Mouse (Mus musculus): Measurements from ENCODE around the gene Zzz3. TPM values are rescaled to one million over a fixed set of nuclear protein-coding genes. Genes with fewer than 3 reads are reported as not detected.

The Zzz3 gene
- 18.0 and 31.7 TPM in 2 replicates for polyA plus RNA-seq (2012; rRNA removed; ENCODE audit: low replicate concordance)

DNA sequence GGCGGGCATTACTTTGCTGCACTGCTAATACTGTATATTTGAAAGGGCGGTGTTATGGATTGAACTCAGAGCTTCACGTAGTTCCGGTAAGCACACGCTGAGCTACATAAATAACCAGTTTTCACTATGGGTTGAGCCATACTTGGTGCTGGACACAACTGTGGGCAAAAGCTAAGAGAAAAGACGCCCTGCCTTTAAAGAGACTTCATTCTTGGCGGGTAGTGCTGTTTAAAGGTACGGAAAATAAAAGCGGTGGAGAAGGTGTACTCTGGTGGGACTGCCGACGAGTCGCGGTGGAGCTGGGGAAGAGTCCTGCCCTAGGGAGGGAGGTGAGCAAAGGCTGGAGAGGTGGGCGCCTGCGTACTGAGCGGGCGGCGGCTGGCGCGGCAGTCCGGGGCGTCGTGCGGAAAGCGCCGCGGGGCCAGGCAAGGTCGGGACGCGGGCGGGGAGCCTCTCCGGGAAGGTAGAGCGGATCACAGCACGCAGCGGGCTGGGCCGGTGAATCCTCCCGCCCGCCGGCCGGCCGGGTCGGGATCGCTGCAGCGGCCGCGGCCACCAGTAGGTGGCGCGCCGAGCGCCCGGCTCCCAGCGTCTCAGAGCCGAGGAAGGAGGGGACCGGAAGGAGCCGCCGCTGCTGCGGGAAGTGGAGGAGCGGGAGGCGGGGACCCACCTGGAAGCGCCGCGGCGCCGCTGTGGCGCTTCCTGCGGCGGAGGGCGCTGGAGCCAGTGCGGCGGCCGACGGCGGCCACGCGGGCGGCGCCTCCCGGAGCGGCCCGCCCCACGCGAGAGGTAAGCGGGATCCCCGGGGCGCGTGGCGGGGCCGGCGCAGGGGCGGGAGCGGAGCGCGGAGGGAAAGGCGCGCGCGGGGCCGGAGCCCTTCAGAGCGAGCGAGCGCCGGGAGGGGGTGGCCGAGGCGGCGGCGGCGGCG, at the start of gene Zzz3:
Zzz3 (plus strand) TSS at position 124 of the 928 bp plus-strand sequence.

GRCm38 (mm10) chr3:152345732-152346632, 49.3 kb upstream of the Zzz3 start, which contains the start of gene Usp33:
Gene Usp33 (plus strand): TSS chr3:152346478.

Other genes starting within 250 kb of the Zzz3 start
- 0.21 and 2.6 TPM in 2 replicates for gene Gipc2, start 229.2 kb upstream of the Zzz3 start, polyA plus RNA-seq (2012; rRNA removed; ENCODE audit: low replicate concordance)
- 9.9 and 11.0 TPM in 2 replicates for gene Dnajb4, start 185.2 kb upstream of the Zzz3 start, polyA plus RNA-seq (2012; rRNA removed; ENCODE audit: low replicate concordance)
- gene Fubp1, start 185.1 kb upstream of the Zzz3 start, polyA plus RNA-seq (2012; rRNA removed; ENCODE audit: low replicate concordance): 53.2 and 126 TPM in 2 replicates
- gene Nexn, start 129.1 kb upstream of the Zzz3 start, polyA plus RNA-seq (2012; rRNA removed; ENCODE audit: low replicate concordance): 0.33 and 0.93 TPM in 2 replicates
- 1.6 and 9.1 TPM in 2 replicates for gene Miga1, start 55.1 kb upstream of the Zzz3 start, polyA plus RNA-seq (2012; rRNA removed; ENCODE audit: low replicate concordance)
- gene Usp33, start 49.0 kb upstream of the Zzz3 start, polyA plus RNA-seq (2012; rRNA removed; ENCODE audit: low replicate concordance): 18.1 and 24.7 TPM in 2 replicates

Measured in subcutaneous adipose tissue, adult 2 months (tissue).